Mouse (Mus musculus): Measurements from ENCODE around the gene BC049715. TPM values are rescaled to one million over a fixed set of nuclear protein-coding genes. Genes with fewer than 3 reads are reported as not detected.
A peak's percentile ranks its signal among the peaks of the same experiment; 100 is the strongest.
"Not testable (repeated sequence)": the region's sequence is repeated elsewhere in the genome, so short reads cannot be mapped to it uniquely, and the experiment has no call there.

The BC049715 gene
- 1.1 and 2.3 TPM in 2 replicates for polyA plus RNA-seq (2016; fragmentation: Nextera tagmentation; extraction: Ambion mirVana)

DNA sequence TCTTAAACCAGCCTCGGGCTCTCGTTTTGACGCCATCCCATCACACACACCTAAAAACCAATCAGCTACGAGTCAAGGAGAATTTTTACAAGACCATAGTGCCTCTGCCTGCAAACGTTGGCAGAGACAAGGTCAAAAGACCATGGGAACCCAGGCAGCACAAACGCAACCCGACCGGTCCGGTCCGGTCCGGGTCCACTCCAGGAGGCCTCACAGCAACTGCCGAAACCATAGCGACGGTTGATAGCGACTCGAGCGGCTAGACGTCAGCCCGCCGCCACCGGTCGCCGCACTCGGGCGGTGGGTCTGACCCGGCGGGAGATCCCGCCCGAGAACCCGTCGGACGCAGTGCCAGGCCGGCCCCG is at the start of gene BC049715:
Gene BC049715 (plus strand): TSS at position 111 of the 365 bp plus-strand sequence.
- DNase-seq (ENCODE audit: low spot score), result no peak

DNA sequence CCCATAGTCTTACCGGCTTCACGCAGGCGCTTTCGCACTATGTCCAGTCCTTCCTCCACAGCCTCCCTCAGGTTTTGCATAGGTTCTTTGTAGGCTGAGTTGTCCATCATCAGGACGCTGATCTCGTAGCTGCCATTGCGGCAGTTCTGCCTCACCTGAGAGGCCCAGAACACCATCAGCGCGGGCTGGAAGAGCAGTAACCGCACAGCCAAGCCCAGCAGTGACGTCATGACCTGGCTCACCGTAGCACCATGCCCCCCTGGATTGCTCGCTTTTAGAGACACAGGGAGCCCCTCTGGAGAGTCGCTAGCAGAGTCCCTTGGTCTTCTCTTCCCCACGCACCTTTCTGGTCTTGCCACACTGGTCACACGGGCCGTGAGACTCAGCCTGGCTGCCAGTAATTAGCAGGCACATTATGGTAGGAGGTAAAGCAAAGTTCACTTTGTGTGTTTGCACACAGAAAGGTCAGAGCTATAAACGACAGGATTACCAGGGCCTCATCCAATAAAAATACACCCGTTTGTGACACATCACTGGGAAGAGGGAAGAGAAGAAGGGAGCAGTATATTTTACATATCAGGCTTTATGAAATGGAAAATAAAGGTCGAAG is 45.9 kb upstream of the BC049715 start, which contains the start of gene Gucy2c:
Gene Gucy2c (minus strand): TSS at position 389 of the 610 bp plus-strand sequence.
- no peak for DNase-seq (ENCODE audit: low spot score)
- 87% methylated on average over 20 of the region's 20 CpGs for WGBS
- Histone ChIP-seq H3K27me3 (ENCODE audit: insufficient read depth, poor library complexity, severe bottlenecking) (no peaks in the 10 kb centered on the region), H3K4me1 (replicated peaks) (no peaks in the 10 kb centered on the region), H3K4me3 (no peak within 1 kb of the TSS), H3K9me3 (no peaks in the 10 kb centered on the region), H3K27ac (no peak within 1 kb of the TSS), H3K36me3 (no peaks in the 10 kb centered on the region)

More for the DNA sequence above, at the start of gene BC049715:
- peaks cover 14% of the 10 kb centered on the region for H3K4me1 ChIP-seq (replicated peaks)
- H3K9me3 ChIP-seq, result no peaks in the 10 kb centered on the region
- H3K27me3 ChIP-seq (ENCODE audit: insufficient read depth, poor library complexity, severe bottlenecking), result no peaks in the 10 kb centered on the region
- H3K4me3 ChIP-seq, result peak within 1 kb of the TSS; percentile 99
- peaks cover 31% of the 10 kb centered on the region for H3K36me3 ChIP-seq
- peak within 1 kb of the TSS; percentile 98 for H3K27ac ChIP-seq
- WGBS, result under 1% methylated on average over 34 of the region's 34 CpGs

DNA sequence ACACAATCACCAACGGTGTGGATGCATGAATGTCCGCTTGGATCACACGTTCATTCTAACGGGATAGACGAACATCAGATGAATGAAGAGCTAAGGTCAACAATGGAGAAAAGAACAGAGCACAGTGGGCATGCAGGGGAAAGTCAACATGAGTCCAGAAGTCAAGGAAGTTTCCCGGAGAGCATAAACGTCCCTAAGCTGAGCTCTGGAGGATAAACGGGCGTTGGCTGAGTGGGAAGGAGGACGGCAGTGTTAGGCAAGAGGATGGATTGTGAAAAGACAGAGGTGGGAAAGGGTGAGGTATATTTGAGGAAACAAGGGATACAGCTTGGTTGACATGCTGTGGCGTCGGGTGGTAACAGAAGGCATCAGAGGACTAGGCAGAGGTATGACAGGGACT is 45.3 kb upstream of the BC049715 start:
- H3K9me3 ChIP-seq, result no peaks in the 10 kb centered on the region
- no peak overlapping the region for H3K4me3 ChIP-seq
- H3K4me1 ChIP-seq (replicated peaks), result no peaks in the 10 kb centered on the region
- 83% methylated on average over 12 of the region's 12 CpGs for WGBS
- no peaks in the 10 kb centered on the region for H3K27me3 ChIP-seq (ENCODE audit: insufficient read depth, poor library complexity, severe bottlenecking)
- no peaks in the 10 kb centered on the region for H3K36me3 ChIP-seq
- H3K27ac ChIP-seq, result no peak overlapping the region
- no peak for DNase-seq (ENCODE audit: low spot score)

DNA sequence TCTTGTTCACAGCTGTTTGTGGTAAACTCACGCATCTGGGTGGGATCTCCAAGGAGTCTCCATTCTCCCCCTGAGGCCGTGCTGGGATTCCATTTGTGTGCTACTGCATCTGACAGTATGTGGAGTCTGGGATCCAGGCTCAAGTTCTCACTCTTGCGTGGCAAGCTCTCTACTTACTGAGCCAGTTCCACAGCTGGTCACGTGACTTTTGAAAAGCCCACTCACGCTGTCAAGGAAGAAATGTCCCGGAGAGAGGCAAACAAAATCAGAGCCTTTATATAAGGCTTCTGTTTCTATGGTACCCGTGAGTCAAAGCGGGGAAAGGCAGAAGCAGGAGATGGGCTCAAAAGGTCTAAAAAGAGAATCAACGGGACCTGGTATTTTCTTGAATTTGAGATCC is 44.7 kb upstream of the BC049715 start:
- Histone ChIP-seq H3K4me1 (replicated peaks) (no peaks in the 10 kb centered on the region), H3K27me3 (ENCODE audit: insufficient read depth, poor library complexity, severe bottlenecking) (no peaks in the 10 kb centered on the region), H3K4me3 (no peak overlapping the region), H3K9me3 (no peaks in the 10 kb centered on the region), H3K36me3 (no peaks in the 10 kb centered on the region), H3K27ac (no peak overlapping the region)
- 83% methylated on average over 9 of the region's 9 CpGs for WGBS
- no peak for DNase-seq (ENCODE audit: low spot score)

DNA sequence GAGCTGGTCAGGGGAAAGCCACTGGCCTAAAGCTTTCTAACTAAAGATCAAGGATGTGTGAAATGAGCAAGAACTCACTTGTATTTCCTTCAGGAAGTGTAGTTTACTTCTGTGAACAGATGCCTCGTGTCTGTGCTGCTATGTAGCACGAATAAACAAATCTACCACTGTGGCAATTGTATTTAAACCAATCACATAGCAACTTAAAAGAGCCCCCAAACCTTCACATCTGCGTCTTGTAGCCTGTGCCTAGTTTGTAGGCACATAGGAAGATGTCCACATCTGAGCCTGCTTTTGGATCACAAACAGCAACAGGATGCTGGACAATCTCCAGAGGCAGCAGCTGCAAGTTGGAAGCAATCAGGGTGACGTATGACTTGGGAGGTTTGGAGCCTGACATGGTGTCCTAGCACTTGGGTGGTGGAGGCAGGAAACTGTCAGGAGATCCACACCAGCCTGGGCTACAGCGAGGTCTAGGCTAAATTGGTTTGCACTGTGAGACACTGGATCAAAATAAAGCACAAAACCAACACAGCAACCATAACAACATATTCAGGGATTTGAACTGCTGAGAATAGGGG is 37.9 kb upstream of the BC049715 start:
- H3K36me3 ChIP-seq, result no peaks in the 10 kb centered on the region
- no peaks in the 10 kb centered on the region for H3K9me3 ChIP-seq
- no peak for DNase-seq (ENCODE audit: low spot score)
- H3K4me3 ChIP-seq, result no peak overlapping the region
- no peak overlapping the region for H3K27ac ChIP-seq
- H3K27me3 ChIP-seq (ENCODE audit: insufficient read depth, poor library complexity, severe bottlenecking), result peaks cover 8% of the 10 kb centered on the region; the same call in 1 of the 2 replicates
- 80% methylated on average over 5 of the region's 5 CpGs for WGBS
- peaks cover 17% of the 10 kb centered on the region for H3K4me1 ChIP-seq (replicated peaks)

DNA sequence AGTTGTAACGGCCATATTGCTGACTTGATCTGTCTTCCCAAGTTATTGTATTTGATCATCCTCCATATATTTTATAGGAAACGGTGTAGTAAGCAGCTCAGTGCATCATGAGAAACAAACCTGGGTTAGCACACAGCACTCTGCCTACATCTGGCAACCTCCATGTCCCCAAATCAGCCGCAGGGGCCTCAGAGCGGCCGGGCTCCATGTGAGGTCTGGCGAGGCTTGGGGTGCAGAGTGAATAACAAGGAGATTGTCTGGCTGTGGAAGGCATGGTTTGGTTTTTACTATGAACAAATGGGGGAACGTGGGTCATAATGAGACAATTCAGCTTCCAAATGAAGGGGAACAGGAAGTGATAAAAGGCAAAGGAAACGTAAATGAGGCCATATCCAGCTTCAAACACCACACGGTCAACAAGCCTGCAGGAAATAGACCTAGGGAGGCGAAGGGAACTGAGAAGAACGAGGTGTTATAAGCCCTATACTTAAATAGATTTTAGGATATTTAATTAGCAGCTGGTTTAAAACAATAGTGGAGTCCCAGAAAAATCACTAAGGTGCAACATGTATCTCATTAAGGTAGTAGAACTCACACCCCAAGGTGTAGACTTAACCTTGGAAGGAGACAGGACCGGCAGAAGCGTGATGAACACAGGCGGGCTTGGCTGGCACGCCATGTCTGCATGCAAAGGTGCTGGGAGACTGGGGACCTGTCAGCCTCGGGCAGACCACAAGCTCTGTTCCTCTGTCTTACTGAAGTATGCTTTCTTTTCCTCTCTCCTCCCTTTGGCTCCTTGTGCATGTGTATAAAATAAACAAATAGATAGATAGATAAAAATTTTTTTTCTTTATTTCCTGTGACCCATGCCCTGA is 34.3 kb upstream of the BC049715 start:
- H3K27me3 ChIP-seq (ENCODE audit: insufficient read depth, poor library complexity, severe bottlenecking), result peaks cover 8% of the 10 kb centered on the region; the same call in 1 of the 2 replicates
- H3K4me1 ChIP-seq (replicated peaks), result peaks cover 18% of the 10 kb centered on the region
- 33% methylated on average over 16 of the region's 16 CpGs for WGBS
- no peaks in the 10 kb centered on the region for H3K36me3 ChIP-seq
- no peak overlapping the region for H3K27ac ChIP-seq
- DNase-seq (ENCODE audit: low spot score), result no peak
- no peaks in the 10 kb centered on the region for H3K9me3 ChIP-seq
- H3K4me3 ChIP-seq, result peak overlapping the region; percentile 55

DNA sequence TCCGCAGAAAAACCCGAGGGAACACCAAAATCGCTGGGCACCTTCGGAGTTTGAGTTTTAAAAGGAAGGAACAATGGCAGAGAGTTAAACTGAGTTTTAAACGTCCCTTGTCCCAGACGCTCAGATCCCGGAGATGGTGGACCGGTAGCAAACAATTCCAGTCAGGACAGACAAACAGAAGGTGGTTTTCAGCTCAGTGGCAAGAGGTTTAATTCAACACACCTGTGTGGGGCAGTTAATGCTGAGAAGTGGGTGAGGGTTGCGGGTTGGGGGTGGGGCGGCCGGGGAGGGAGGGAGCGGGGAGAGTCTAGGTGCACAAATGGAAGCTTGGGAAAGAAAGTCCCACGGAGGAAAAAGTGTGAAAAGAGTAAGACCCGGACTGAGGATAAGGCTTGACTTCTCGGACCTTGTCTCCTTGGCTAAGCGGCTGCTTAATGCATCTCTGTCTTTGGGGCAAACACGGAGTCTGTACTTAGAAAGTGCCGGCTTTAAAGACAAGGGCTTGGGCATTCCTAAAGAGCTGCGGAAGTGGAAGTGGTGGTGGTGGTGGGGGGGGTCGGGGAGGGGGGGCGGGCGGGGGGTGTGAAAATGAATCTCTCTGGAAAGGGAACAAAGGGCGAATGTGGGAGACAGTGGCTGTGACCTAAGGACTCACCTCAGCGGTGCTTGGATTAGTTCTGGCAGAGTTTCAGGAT is 33.4 kb upstream of the BC049715 start:
- WGBS, result under 1% methylated on average over 24 of the region's 24 CpGs
- H3K27ac ChIP-seq, result peak overlapping the region; percentile 68

GRCm38 (mm10) chr6:136795110-136795509 is 32.3 kb upstream of the BC049715 start:
- no peaks in the 10 kb centered on the region for H3K36me3 ChIP-seq
- no peaks in the 10 kb centered on the region for H3K9me3 ChIP-seq
- H3K4me3 ChIP-seq, result no peak overlapping the region
- no peak for DNase-seq (ENCODE audit: low spot score)
- peaks cover 18% of the 10 kb centered on the region for H3K4me1 ChIP-seq (replicated peaks)
- no peak overlapping the region for H3K27ac ChIP-seq
- 72% methylated on average over 1 of the region's 1 CpGs for whole genome bisulfite sequencing
- peaks cover 8% of the 10 kb centered on the region; the same call in 1 of the 2 replicates for H3K27me3 ChIP-seq (ENCODE audit: insufficient read depth, poor library complexity, severe bottlenecking)

More for the DNA sequence above, 33.4 kb upstream of the BC049715 start:
- peaks cover 18% of the 10 kb centered on the region for H3K4me1 ChIP-seq (replicated peaks)
- no peaks in the 10 kb centered on the region for H3K9me3 ChIP-seq
- peak; percentile 22 for DNase-seq (ENCODE audit: low spot score)
- H3K27me3 ChIP-seq (ENCODE audit: insufficient read depth, poor library complexity, severe bottlenecking), result peaks cover 8% of the 10 kb centered on the region; the same call in 1 of the 2 replicates
- H3K4me3 ChIP-seq, result peak overlapping the region; percentile 55
- H3K36me3 ChIP-seq, result no peaks in the 10 kb centered on the region

- Histone ChIP-seq H3K36me3 (no peaks in the 10 kb centered on the region), H3K27ac (no peak overlapping the region), H3K27me3 (ENCODE audit: insufficient read depth, poor library complexity, severe bottlenecking) (peaks cover 8% of the 10 kb centered on the region; the same call in 1 of the 2 replicates), H3K4me3 (no peak overlapping the region), H3K4me1 (replicated peaks) (peaks cover 18% of the 10 kb centered on the region), H3K9me3 (no peaks in the 10 kb centered on the region)
- no peak for DNase-seq (ENCODE audit: low spot score)
- WGBS, result 59% methylated on average over 6 of the region's 6 CpGs
These were observed 31.6 kb upstream of the BC049715 start for GRCm38 (mm10) chr6:136795850-136796249.

DNA sequence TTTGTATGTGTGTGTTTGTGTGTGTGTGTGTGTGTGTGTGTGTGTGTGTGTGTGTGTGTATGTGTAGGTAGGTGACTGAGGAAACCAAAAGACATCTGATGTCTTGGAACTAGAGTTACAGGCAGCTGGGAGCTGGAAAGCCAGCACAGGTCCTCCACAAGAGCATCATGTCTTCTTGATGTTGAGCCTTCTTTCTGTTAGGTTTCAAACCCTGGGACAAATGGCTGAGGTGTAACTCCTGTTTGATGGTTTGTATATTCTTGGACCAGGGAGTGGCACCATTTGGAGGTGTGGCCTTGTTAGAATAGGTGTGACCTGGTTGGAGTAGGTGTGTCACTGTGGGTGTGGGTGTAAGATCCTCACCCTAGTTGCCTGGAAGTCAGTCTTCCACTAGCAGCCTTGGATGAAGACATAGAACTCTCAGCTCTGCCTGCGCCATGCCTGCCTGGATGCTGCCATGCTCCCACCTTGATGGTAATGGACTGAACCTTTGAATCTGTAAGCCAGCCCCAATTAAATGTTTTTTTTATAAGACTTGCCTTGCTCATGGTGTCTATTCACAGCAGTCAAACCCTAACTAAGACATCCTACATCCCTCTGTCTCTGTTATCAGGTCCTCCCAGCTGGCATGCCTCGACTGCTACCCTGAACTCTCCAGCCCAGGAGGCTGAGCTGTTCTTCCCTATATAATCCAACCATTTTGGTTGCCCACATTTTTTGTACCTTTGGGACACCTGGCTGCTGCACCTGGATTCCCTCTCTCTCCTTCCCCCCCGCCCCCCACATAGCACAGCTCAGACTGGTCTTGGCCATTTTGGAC is 29.3 kb upstream of the BC049715 start:
- WGBS, result 90% methylated on average over 3 of the region's 3 CpGs
- DNase-seq (ENCODE audit: low spot score); H3K4me3 ChIP-seq; H3K27me3 ChIP-seq (ENCODE audit: insufficient read depth, poor library complexity, severe bottlenecking); H3K36me3 ChIP-seq; H3K9me3 ChIP-seq; H3K27ac ChIP-seq: not testable (repeated sequence)
- H3K4me1 ChIP-seq (replicated peaks), result peaks cover 18% of the 10 kb centered on the region

DNA sequence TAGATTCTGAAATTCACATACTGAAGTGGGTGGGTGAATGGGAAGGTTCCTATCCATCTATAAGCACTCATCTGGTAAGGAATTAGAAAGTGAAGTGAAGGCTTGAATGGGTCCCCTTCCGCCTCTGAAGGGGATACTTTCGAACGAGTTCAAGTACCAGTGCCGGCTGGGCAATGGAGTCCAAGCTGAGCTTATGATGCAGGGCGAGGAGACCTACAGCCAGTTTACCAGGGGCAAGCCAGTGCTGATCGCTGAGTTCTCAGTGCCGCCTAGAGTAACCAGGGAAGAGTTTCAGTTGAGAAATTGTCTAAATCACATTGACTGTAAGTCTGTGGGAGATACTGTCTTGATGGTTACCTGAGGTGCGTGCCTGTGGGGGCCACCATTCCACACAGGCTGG is 26.7 kb upstream of the BC049715 start:
- Histone ChIP-seq H3K4me3 (no peak overlapping the region), H3K36me3 (no peaks in the 10 kb centered on the region), H3K27ac (no peak overlapping the region), H3K9me3 (no peaks in the 10 kb centered on the region), H3K4me1 (replicated peaks) (peaks cover 15% of the 10 kb centered on the region), H3K27me3 (ENCODE audit: insufficient read depth, poor library complexity, severe bottlenecking) (no peaks in the 10 kb centered on the region)
- no peak for DNase-seq (ENCODE audit: low spot score)
- WGBS, result 91% methylated on average over 8 of the region's 8 CpGs

DNA sequence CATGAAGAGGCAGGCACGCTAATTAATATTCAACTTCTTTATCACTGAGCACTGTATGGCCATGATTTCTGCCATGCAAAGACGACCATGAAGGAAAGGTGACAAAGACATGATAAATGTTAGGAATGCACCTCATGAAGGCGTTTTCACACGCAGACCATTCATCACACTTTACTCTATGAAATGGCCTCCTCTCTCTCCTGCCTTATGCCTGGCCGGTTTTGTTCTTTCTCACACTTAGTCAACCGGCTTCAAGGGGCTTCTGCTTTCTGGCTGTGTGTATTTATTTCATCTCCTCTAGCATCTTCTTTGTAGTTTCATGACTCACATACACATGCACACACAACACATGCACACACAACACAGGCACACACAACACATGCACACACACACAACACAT is 26.2 kb upstream of the BC049715 start:
- Histone ChIP-seq H3K27me3 (ENCODE audit: insufficient read depth, poor library complexity, severe bottlenecking) (no peaks in the 10 kb centered on the region), H3K9me3 (no peaks in the 10 kb centered on the region), H3K4me3 (no peak overlapping the region), H3K27ac (no peak overlapping the region), H3K4me1 (replicated peaks) (peaks cover 15% of the 10 kb centered on the region), H3K36me3 (no peaks in the 10 kb centered on the region)
- no peak for DNase-seq (ENCODE audit: low spot score)
- WGBS, result 90% methylated on average over 6 of the region's 6 CpGs
